Mouse (Mus musculus) thymus, postnatal 4 days (tissue): ENCODE results near the gene Usp7.
A peak's percentile ranks its signal among the peaks of the same experiment; 100 is the strongest.

Experiments
- DNase-seq: peaks from one replicate; pipeline ENCODE4 v3.0.0; 2021

Usp7 gene

GRCm38 (mm10) chr16:8670041-8671035 is 121.8 kb downstream of the Usp7 start:
- DNase-seq = no peak

- DNase-seq = no peak
These were observed 122.7 kb downstream of the Usp7 start for GRCm38 (mm10) chr16:8669432-8669831.

GRCm38 (mm10) chr16:8668386-8668785 is 123.7 kb downstream of the Usp7 start:
- no peak for DNase-seq

GRCm38 (mm10) chr16:8667814-8668213 is 124.3 kb downstream of the Usp7 start:
- no peak for DNase-seq

GRCm38 (mm10) chr16:8667261-8667660 is 124.8 kb downstream of the Usp7 start:
- DNase-seq = no peak

GRCm38 (mm10) chr16:8666452-8666851 is 125.7 kb downstream of the Usp7 start:
- DNase-seq = no peak

GRCm38 (mm10) chr16:8665367-8665766 is 126.7 kb downstream of the Usp7 start:
- DNase-seq = no peak

GRCm38 (mm10) chr16:8663606-8664539 is 128.2 kb downstream of the Usp7 start:
- no peak for DNase-seq

- no peak for DNase-seq
These were observed 129.1 kb downstream of the Usp7 start for GRCm38 (mm10) chr16:8663022-8663421.

GRCm38 (mm10) chr16:8658764-8659163 is 133.3 kb downstream of the Usp7 start:
- no peak for DNase-seq

GRCm38 (mm10) chr16:8658349-8658748 is 133.8 kb downstream of the Usp7 start:
- DNase-seq = no peak

- no peak for DNase-seq
These were observed 135.9 kb downstream of the Usp7 start for GRCm38 (mm10) chr16:8656256-8656655.

- no peak for DNase-seq
These were observed 136.5 kb downstream of the Usp7 start for GRCm38 (mm10) chr16:8655599-8655998.

GRCm38 (mm10) chr16:8655108-8655507 is 137.0 kb downstream of the Usp7 start:
- no peak for DNase-seq

GRCm38 (mm10) chr16:8650007-8650406 is 142.1 kb downstream of the Usp7 start:
- DNase-seq = no peak

GRCm38 (mm10) chr16:8645546-8645945 is 146.6 kb downstream of the Usp7 start:
- DNase-seq = no peak

- DNase-seq = peak; percentile 62
These were observed 148.3 kb downstream of the Usp7 start for GRCm38 (mm10) chr16:8643855-8644254.
